Mouse (Mus musculus): ENCODE results near the gene Lipa. TPM values are rescaled to one million over a fixed set of nuclear protein-coding genes. Genes with fewer than 3 reads are reported as not detected.

Lipa gene
- polyA plus RNA-seq, 1 experiment from 2014 or later: 32.0 TPM

GRCm38 (mm10) chr19:34464453-34464852, 62.8 kb downstream of the Lipa start:
- H3K36me3 ChIP-seq (ENCODE audit: control insufficient read depth, insufficient read depth): no peaks in the 10 kb centered on the region

GRCm38 (mm10) chr19:34461451-34462019, 65.7 kb downstream of the Lipa start:
- H3K27ac ChIP-seq (ENCODE audit: low read length): no peak overlapping the region
- H3K9ac ChIP-seq (ENCODE audit: low read length): no peak overlapping the region
- no peaks in the 10 kb centered on the region for H3K4me1 ChIP-seq (ENCODE audit: control insufficient read depth, insufficient read depth, low read length)
- H3K36me3 ChIP-seq (ENCODE audit: control insufficient read depth, insufficient read depth): no peaks in the 10 kb centered on the region
- no peaks in the 10 kb centered on the region for H3K27me3 ChIP-seq (ENCODE audit: control insufficient read depth, insufficient read depth, low read length)
- no peaks in the 10 kb centered on the region for H3K9me3 ChIP-seq (replicated peaks; ENCODE audit: control insufficient read depth, low read length)
- no peak overlapping the region for H3K4me3 ChIP-seq (ENCODE audit: low read length)
- WGBS: 70% methylated on average over 1 of the region's 1 CpGs
- H3K4me2 ChIP-seq (ENCODE audit: low read depth, low read length): no peak overlapping the region
- ATAC-seq (replicated peaks; ENCODE audit: extremely low read depth, insufficient read depth, low FRiP score): no peak

More at GRCm38 (mm10) chr19:34464453-34464852, 62.8 kb downstream of the Lipa start:
- Histone ChIP-seq H3K4me1 (ENCODE audit: control insufficient read depth, insufficient read depth, low read length) (no peaks in the 10 kb centered on the region), H3K9me3 (replicated peaks; ENCODE audit: control insufficient read depth, low read length) (no peaks in the 10 kb centered on the region), H3K4me3 (ENCODE audit: low read length) (no peak overlapping the region), H3K4me2 (ENCODE audit: low read depth, low read length) (no peak overlapping the region), H3K9ac (ENCODE audit: low read length) (no peak overlapping the region), H3K27me3 (ENCODE audit: control insufficient read depth, insufficient read depth, low read length) (no peaks in the 10 kb centered on the region), H3K27ac (ENCODE audit: low read length) (no peak overlapping the region)
- ATAC-seq (replicated peaks; ENCODE audit: extremely low read depth, insufficient read depth, low FRiP score): no peak
- 55% methylated on average over 3 of the region's 3 CpGs for WGBS

GRCm38 (mm10) chr19:34450784-34451370, 76.4 kb downstream of the Lipa start:
- 63% methylated on average over 1 of the region's 1 CpGs for WGBS
- no peak for ATAC-seq (replicated peaks; ENCODE audit: extremely low read depth, insufficient read depth, low FRiP score)

GRCm38 (mm10) chr19:34448851-34449250, 78.4 kb downstream of the Lipa start:
- no peaks in the 10 kb centered on the region for H3K4me1 ChIP-seq (ENCODE audit: control insufficient read depth, insufficient read depth, low read length)
- H3K36me3 ChIP-seq (ENCODE audit: control insufficient read depth, insufficient read depth): no peaks in the 10 kb centered on the region
- WGBS: 90% methylated on average over 1 of the region's 1 CpGs
- no peaks in the 10 kb centered on the region for H3K27me3 ChIP-seq (ENCODE audit: control insufficient read depth, insufficient read depth, low read length)
- ATAC-seq (replicated peaks; ENCODE audit: extremely low read depth, insufficient read depth, low FRiP score): no peak
- no peak overlapping the region for H3K27ac ChIP-seq (ENCODE audit: low read length)
- no peak overlapping the region for H3K9ac ChIP-seq (ENCODE audit: low read length)
- H3K4me3 ChIP-seq (ENCODE audit: low read length): no peak overlapping the region
- H3K9me3 ChIP-seq (replicated peaks; ENCODE audit: control insufficient read depth, low read length): no peaks in the 10 kb centered on the region
- H3K4me2 ChIP-seq (ENCODE audit: low read depth, low read length): no peak overlapping the region

More at GRCm38 (mm10) chr19:34450784-34451370, 76.4 kb downstream of the Lipa start:
- no peak overlapping the region for H3K27ac ChIP-seq (ENCODE audit: low read length)
- H3K4me3 ChIP-seq (ENCODE audit: low read length): no peak overlapping the region
- H3K9ac ChIP-seq (ENCODE audit: low read length): no peak overlapping the region
- H3K9me3 ChIP-seq (replicated peaks; ENCODE audit: control insufficient read depth, low read length): no peaks in the 10 kb centered on the region
- H3K27me3 ChIP-seq (ENCODE audit: control insufficient read depth, insufficient read depth, low read length): no peaks in the 10 kb centered on the region
- no peak overlapping the region for H3K4me2 ChIP-seq (ENCODE audit: low read depth, low read length)
- H3K4me1 ChIP-seq (ENCODE audit: control insufficient read depth, insufficient read depth, low read length): no peaks in the 10 kb centered on the region
- no peaks in the 10 kb centered on the region for H3K36me3 ChIP-seq (ENCODE audit: control insufficient read depth, insufficient read depth)

- WGBS: 47% methylated on average over 4 of the region's 4 CpGs
- Histone ChIP-seq H3K27me3 (ENCODE audit: control insufficient read depth, insufficient read depth, low read length) (no peaks in the 10 kb centered on the region), H3K4me1 (ENCODE audit: control insufficient read depth, insufficient read depth, low read length) (peaks cover 7% of the 10 kb centered on the region), H3K36me3 (ENCODE audit: control insufficient read depth, insufficient read depth) (no peaks in the 10 kb centered on the region), H3K4me3 (ENCODE audit: low read length) (0 out of 2 replicates have a peak overlapping the region, but pooled peaks have one; percentile 7), H3K9me3 (replicated peaks; ENCODE audit: control insufficient read depth, low read length) (no peaks in the 10 kb centered on the region), H3K4me2 (ENCODE audit: low read depth, low read length) (peak overlapping the region; percentile 27), H3K27ac (ENCODE audit: low read length) (peak overlapping the region; percentile 49; the same call in 1 of the 2 replicates), H3K9ac (ENCODE audit: low read length) (no peak overlapping the region)
- ATAC-seq (replicated peaks; ENCODE audit: extremely low read depth, insufficient read depth, low FRiP score): no peak; the same call in 1 of the 2 replicates
Observed at GRCm38 (mm10) chr19:34445410-34446012, 81.8 kb downstream of the Lipa start.

- no peaks in the 10 kb centered on the region for H3K36me3 ChIP-seq (ENCODE audit: control insufficient read depth, insufficient read depth)
- H3K27ac ChIP-seq (ENCODE audit: low read length): peak overlapping the region; percentile 37
- no peak overlapping the region for H3K4me3 ChIP-seq (ENCODE audit: low read length)
- no peak overlapping the region for H3K9ac ChIP-seq (ENCODE audit: low read length)
- peaks cover 7% of the 10 kb centered on the region for H3K4me1 ChIP-seq (ENCODE audit: control insufficient read depth, insufficient read depth, low read length)
- ATAC-seq (replicated peaks; ENCODE audit: extremely low read depth, insufficient read depth, low FRiP score): no peak
- WGBS: 63% methylated on average over 3 of the region's 3 CpGs
- H3K9me3 ChIP-seq (replicated peaks; ENCODE audit: control insufficient read depth, low read length): no peaks in the 10 kb centered on the region
- no peaks in the 10 kb centered on the region for H3K27me3 ChIP-seq (ENCODE audit: control insufficient read depth, insufficient read depth, low read length)
- no peak overlapping the region for H3K4me2 ChIP-seq (ENCODE audit: low read depth, low read length)
Observed at GRCm38 (mm10) chr19:34444785-34445184, 82.5 kb downstream of the Lipa start.

Other genes with a start within 250 kb of the Lipa start
- 5.8 and 6.6 TPM in 2 replicates for gene Fas, start 236.8 kb downstream of the Lipa start, polyA plus RNA-seq (2015; fragmentation: Nextera tagmentation; extraction: Ambion mirVana)
- 2.5 and 3.4 TPM in 2 replicates for gene Ch25h, start 52.3 kb downstream of the Lipa start, polyA plus RNA-seq (2015; fragmentation: Nextera tagmentation; extraction: Ambion mirVana)
- gene Ifit2, start 23.2 kb upstream of the Lipa start, polyA plus RNA-seq (2015; fragmentation: Nextera tagmentation; extraction: Ambion mirVana): 9.5 and 10.7 TPM in 2 replicates
- gene Ifit3, start 56.1 kb upstream of the Lipa start, polyA plus RNA-seq (2015; fragmentation: Nextera tagmentation; extraction: Ambion mirVana): 2.1 and 3.7 TPM in 2 replicates
- gene Ifit1bl1, start 74.5 kb upstream of the Lipa start, polyA plus RNA-seq (2015; fragmentation: Nextera tagmentation; extraction: Ambion mirVana): 2.5 and 3.2 TPM in 2 replicates
- gene Ifit3b, start 80.5 kb upstream of the Lipa start, polyA plus RNA-seq (2015; fragmentation: Nextera tagmentation; extraction: Ambion mirVana): 0.49 and 0.52 TPM in 2 replicates
- gene Ifit1bl2, start 113.3 kb upstream of the Lipa start, polyA plus RNA-seq (2015; fragmentation: Nextera tagmentation; extraction: Ambion mirVana): 1.3 and 1.6 TPM in 2 replicates
- gene Ifit1, start 113.4 kb upstream of the Lipa start, polyA plus RNA-seq (2015; fragmentation: Nextera tagmentation; extraction: Ambion mirVana): 1.3 and 3.0 TPM in 2 replicates
- gene Slc16a12, start 219.8 kb upstream of the Lipa start, polyA plus RNA-seq (2015; fragmentation: Nextera tagmentation; extraction: Ambion mirVana): 8.9 and 10.6 TPM in 2 replicates

Measured in heart, embryonic 16.5 days (tissue).